Mouse (Mus musculus) adrenal gland, postnatal 14 days (tissue): Measurements from ENCODE around the gene Tc2n. TPM values are rescaled to one million over a fixed set of nuclear protein-coding genes. Genes with fewer than 3 reads are reported as not detected.
"Not testable (repeated sequence)": the region's sequence is repeated elsewhere in the genome, so short reads cannot be mapped to it uniquely, and the experiment has no call there.

Source experiments
- DNase-seq: peaks from one replicate; pipeline ENCODE4 v3.0.0; 2021; ENCODE audit warnings: mixed read lengths
- long read RNA-seq, 2 experiments: library from polyadenylated mRNA; stranded (forward); transcript quantifications; one replicate each; pipeline ENCODE4 v2.0.0; 2021
- total RNA-seq: library from RNA; stranded (reverse); gene quantifications from 2 replicates; pipeline ENCODE4 v1.2.3, GENCODE M21; 2021

Tc2n gene
- 1.2 and 1.8 TPM in 2 replicates for total RNA-seq
- long read RNA-seq, experiment 1, full-length matches to known transcripts: 1 of 1 reads
- long read RNA-seq, experiment 1, partial matches to known transcripts: 0 of 1 reads
- long read RNA-seq, experiment 1, other reads (novel, unspliced or antisense): 0 of 1 reads
- long read RNA-seq, experiment 2, full-length matches to known transcripts: 1 of 1 reads
- long read RNA-seq, experiment 2, partial matches to known transcripts: 0 of 1 reads
- long read RNA-seq, experiment 2, other reads (novel, unspliced or antisense): 0 of 1 reads

DNA sequence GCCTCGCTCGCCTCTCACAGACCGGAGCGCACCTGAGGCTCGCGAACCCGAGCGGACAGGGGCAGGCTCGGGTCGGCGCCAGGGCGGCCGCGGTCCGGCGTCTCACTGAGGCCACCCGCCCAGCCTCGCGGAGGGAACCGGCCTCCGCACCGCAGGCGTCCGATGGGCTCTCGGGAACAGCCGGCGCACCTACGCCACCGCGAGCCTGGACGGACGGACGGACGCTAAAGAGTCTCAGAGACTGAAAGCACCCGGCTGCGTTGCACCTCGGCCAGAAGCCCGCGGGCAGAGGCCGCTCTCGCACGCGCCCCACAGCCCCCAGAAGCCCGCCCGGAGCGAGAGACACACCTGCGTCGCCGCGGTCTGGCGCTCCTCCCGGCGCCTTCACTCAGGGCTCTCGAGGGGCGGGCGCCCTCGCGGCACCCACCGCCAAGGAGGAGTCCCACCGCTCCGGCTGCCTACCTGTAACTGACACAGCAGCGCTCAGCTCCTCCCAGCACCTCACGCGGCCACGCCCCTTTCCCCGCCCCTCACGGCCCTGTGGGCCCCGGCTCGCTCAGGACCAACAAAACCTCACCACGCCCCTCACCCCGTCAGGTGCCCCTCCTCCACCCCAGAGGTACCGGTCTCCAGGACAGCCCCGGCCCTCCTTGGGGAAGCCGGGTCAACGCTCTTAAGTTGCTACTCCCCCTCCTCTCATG lies at the start of gene Tc2n:
Gene Tc2n (minus strand): TSS at position 470 of the 701 bp plus-strand sequence.
- DNase-seq: peak; percentile 81

DNA sequence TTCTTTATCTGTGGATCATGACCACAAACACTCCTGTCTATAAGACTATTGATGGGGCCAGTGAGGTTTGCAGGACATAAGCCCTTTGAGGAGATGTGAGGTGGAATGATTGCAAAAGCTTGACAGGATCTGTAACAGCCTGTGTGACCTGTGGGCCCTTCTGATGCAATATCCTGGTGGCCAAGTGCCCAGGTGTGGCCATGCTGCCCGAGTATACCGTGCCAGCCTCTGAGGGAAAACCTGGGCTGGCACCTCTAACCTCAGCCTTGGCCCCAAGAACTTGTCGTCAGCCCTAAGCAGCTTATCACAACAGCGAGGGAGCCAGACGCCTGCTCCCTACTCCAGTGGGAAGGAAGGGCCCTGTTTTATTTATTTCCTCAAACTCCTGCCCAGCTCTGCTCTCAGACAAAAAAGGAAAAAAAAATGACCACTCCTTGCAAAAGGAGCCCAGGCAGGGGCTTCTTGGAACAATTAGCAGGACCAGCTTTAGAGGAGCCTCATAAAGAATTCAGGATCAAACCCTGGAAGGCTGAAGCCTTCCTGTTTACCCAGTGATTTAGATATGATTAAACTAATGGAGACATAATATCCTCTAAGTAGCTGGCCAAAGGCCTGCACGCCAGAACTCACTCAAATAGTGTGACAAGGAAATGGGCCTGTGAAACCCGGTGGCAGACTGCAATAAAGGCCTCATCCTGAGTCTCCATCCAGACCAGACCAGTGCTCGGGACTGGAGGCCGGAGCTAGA lies 49.2 kb upstream of the Tc2n start:
- DNase-seq: peak; percentile 79

DNA sequence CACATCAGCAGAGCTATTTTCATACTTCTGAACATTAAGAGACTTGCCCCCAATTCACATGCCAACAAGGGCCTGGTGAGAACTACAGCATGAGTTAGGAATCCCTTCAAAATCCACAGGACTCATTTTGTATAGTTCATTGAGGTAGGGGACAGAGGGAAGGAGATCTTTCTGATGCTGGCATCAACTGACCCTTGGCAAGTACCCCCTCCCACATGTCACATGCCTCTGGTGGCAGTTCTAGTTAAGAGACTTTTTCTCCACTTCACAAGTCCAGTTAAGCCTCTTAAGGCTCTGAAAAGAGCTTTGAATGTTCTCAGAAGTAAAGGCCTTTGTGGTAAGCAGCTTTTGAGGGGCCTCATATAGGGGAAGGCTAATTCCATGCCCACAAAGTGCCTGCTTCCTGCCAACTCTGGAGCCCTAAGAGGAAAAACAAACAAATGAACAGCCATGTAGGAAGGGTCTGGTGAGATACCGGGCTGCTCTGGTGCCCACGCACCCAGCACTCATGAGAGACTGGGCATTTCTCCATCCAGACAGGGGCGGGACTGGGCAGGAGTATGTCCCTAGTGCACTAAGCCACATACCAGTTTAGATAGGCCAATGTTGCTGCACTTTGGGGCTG lies 48.0 kb upstream of the Tc2n start:
- peak; percentile 48 for DNase-seq

DNA sequence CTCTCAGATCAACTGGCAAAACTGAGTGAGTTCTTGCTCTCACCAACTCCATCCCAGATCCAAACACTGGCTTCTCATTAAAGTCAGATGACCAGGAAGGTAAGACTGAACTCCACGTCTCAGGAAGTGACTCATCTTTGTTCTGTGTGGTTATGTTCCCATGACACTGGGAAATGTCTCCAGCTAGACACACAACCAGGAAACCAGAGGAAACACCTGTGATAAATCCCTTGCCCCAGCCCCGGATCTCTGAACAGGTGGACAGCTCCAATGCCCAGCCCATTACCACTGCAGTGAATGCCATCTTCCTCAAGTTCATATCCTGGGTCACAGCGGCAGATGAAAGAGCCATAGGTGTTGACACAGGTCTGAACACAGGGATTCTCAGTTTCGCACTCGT lies 46.5 kb upstream of the Tc2n start:
- no peak for DNase-seq

DNA sequence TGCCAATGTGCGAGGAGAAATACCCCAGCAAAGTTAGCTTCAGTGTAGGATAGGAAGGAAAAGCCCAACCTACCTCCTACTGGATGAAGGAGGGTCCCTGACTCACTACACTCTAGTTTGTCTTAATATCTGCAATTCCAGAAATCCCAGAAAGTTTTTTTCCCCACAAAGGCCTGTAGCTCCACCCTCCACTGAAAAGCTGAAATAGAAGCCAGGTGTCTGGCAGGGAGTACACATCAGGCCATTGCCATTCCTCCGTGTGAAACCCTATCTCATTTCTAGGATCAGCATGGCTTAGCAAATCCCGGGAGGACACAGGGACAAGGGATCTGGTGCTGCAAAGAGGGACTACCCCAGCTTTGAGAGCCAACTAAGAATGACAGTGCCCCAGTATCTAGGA lies 44.7 kb upstream of the Tc2n start:
- DNase-seq: no peak

DNA sequence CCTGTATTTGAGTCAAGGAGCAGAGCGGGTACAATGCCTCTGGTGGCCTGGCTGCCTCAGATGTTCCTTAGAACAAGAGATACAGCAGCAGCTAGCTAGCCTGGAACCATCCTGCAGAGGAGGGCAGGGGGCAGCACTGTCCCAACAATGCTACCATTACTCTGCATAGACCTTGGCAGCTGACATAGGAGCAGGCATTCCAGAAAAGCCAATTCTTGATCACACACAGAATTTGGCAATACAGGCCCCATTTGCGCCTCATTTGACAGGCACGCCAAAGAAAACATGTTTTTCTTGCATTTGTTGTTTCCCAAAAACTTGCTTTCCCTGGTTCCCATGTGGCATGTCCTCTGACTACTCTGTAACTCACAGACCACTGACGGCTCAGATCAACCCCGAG lies 43.7 kb upstream of the Tc2n start:
- DNase-seq: peak; percentile 56

DNA sequence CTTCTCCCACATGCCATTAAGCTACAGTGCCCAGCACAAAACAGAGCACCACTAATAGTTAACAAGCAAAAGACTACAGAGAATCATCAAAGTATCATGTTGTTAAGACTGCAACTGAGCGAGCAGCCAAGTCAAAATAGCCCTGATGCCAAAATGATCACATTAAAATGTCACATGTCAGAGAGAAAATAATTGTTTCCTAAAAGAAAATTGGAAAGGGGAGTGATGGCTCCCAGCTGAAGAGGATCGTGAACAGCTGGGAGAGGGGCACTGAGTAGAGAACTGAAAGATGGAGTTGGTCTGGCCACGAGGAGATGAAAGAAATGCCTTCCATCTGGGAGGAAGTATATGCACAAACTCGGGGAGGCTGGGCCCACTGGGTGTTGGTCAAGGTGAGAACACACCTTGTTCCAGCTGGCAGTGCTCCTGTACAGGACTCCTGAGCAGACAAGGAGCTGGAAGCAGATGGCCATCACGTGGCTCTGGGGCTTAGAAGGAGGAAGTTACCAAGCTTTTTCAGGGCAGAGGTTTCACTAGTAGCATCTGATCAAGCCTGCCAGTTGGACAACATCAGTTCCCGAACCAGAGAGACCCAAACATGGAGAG lies 41.2 kb upstream of the Tc2n start:
- no peak for DNase-seq

DNA sequence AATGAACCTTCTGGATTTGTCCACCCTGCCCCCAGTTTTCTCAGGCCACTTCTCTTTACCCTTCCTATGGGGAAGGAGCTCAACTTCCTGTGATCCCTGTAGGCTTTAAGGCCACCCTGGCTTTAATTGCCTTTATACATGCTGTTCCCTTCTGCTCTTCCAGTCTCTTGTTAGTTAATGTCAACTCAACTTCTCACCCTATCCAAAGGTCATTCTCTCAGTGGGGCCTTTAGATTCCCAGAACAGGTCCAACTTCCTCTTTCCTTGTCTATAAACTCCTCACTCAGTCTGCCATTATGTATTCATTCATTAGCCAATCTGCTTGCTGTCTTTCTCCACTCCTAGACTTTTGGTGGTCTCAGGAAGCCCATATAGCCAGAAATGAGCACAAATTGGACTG lies 40.4 kb upstream of the Tc2n start:
- no peak for DNase-seq

DNA sequence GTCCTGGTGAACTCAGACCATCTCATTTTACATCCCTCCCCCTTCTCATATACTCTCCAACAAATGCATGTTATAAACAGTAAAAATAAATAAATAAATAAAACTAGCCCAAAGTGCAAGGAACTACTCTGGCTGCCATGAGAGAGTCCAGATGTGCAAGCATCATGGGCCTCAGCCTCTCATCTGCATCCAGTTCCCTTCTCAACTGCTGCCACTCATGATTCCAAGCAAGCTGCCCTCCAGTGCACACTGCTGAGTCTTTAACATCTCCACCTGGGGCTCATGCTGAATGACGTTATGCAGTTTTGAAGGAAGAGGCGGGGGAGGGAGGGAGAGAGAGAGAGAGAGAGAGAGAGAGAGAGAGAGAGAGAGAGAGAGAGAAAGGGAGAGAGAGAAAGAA lies 24.1 kb upstream of the Tc2n start:
- no peak for DNase-seq

DNA sequence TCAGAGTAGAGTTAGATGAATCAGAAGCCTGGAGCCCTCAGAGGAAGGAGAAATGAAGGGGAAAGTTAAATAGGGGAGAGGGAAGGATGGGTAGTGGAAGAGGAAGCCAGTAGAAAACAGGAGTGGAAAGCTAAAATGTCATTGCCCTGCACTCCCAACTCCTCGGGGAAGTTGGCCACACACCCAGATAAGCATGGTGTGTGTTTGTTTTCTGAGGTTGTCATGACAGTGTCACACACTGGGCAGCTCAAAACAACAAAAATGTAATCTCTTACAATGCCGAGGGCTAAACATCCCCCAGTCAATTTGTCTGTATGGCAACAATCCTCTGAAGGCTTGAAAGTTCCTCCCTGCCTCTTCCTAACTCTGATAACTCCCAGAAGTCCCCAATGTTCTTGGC lies 22.2 kb upstream of the Tc2n start:
- no peak for DNase-seq

DNA sequence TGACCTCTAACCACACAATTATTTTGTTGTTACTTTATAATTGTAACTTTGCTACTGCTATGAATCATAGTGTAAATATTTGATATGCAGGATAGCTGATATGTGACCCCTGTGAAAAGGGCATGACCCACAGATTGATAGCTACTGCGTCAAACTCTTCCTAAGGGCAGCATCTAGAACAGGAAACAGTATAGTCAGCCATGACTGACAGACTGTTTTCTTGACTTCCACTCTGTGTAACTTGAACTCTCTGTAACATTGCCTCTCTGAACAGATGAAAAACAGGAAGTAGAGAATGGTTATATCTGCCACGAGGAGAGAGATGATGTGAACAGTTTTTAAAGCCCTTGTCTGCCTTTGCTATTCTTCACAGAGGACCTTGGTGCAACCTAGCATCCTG lies 21.7 kb upstream of the Tc2n start:
- no peak for DNase-seq

DNA sequence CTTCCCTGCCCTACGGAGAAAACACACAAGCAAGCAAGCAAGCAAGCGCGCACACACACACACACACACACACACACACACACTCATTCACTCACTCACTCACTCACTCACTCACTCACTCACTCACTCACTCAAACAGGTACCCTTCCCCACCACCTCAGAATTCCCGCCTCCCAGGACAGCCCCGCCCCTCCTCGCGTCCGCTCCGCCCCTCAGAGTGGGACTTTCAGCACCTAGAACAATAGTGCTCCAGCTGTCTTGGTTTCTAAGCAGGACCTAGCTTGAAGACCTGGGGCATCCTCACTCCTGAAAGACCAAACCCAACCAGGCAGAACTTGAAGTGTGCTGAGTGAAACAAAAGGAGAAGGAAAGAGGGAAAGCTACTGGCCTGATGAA lies 430 bp upstream of the Tc2n start:
- peak; percentile 20 for DNase-seq

DNA sequence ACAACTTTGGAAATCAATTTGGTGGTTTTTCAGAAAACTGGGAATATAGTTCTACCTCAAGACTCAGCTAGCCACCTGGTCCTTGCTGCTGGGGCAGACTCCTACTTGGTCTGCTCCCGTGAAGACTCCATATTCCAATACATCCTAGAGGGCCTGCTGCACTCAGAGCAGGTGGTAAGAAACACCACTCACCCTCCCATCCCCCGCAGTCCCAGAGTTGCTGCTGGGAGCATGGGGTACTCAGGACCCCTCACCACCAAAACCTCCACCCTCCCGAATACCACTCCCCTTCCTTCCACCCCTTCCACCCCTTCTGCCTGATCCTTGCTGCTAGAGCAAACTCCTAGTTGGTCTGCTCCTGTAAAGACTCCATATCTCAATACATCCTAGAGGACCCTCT lies 19.1 kb downstream of the Tc2n start:
- no peak for DNase-seq

DNA sequence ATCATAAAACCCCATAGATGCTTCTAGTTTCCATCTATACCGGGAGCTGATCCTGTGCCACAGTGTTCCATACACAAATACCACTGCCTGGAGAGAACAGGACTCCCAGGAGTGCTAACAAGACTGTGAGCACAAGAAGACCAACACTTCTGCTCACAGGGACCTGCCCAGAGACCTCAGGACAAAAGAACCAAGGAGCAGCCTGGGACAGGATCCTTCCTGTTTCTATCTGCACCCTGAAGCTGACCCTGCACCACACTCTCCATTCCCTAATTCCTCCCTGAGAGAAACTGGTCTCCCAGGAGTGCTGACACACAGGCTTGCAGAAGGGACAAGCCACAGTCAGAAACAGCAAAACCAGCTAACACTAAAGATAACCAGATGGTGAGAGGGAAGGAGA lies 21.8 kb downstream of the Tc2n start:
- no peak for DNase-seq

DNA sequence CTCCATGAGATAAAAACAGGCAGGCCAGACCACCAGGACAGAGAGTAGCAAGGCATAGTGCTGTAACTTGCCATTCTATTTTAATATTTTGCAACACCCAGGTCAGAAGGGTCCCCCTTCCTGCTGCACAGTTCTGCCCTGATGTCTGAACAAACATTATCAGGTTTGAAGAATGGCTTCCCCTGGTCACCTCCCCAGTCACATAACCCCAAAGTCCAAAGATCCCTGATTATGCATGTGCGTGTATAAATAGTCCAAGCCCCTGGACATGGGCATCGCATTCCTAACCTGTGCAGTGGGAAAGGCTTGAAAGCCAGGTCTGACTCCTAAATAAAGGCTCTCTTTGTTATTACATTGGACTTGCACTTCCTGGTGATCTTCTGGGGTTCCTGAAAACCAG lies 37.8 kb downstream of the Tc2n start:
- DNase-seq: no peak

DNA sequence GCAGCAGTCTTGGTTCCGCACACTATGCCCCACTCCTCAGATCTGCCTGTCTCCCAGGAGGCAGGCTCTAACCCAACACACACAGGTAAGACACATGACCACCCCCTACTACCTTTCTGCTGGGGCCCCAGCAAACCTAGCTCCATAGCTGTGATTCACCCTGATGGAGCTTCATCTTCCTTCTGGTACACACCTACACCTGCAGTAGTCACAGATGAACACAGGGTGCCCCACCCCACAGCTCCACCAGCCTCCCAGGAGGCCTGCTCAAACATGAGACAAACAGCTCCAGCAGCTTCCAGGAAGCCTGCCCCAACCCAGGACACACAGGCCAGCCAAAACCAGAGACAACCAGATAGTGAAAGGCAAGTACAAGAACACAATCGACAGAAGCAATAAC lies 50.8 kb downstream of the Tc2n start:
- DNase-seq: no peak

DNA sequence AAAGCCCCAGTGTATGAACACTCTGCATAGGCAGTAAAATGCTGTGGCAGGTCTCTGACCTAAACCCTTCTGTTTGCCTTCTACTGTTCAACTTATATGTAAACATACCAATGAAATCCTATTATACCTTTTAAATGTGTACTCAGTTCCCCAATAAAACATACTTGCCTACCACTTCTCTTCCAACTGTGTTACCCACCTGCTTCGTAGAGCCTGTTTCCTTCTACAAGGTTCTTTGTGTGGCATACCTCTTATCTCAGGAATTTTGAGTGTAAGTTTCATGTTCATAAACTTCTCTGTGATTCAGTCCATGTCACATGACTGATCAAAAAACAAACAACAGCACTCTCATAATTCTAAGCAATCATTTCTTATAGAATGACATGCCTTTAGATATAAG lies 85.2 kb downstream of the Tc2n start:
- no peak for DNase-seq

DNA sequence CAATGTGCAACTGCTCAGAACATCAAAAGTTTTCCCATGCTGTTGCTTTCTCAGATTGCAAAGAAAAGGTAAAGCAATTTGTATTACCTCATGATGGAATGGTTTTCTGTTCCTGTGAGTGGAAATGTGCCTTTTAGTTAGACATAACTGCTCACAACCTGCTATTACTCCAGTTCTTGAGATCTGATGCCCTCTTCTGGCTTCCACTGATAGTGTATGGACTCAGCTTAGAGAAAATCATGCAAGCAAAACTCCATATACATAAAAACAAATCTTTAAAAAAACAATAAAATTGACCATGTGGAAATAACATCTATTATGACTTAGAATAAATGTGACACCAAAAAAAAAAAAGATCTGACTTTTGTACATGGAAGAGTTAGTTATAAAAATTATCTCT lies 111.7 kb downstream of the Tc2n start:
- not testable (repeated sequence) for DNase-seq
